Mouse (Mus musculus) lung, postnatal 0 days (tissue): Measurements from ENCODE around the gene App.

Experiments used
- CTCF ChIP-seq: IDR thresholded peaks from 2 replicates; pipeline ENCODE4 v1.5.1; 2016; ENCODE audit warnings: antibody characterized with exemption, mild to moderate bottlenecking
- EP300 ChIP-seq: IDR thresholded peaks from 2 replicates; pipeline ENCODE4 v1.6.1; 2016; ENCODE audit warnings: antibody characterized with exemption, mild to moderate bottlenecking, control low read depth

GRCm38 (mm10) chr16:85072624-85073023 is 100.9 kb downstream of the App start:
- TF ChIP-seq CTCF (no peak), EP300 (no peak)
